Mouse (Mus musculus) forebrain, embryonic 11.5 days (tissue): Measurements from ENCODE around the gene Wdpcp. TPM values are rescaled to one million over a fixed set of nuclear protein-coding genes. Genes with fewer than 3 reads are reported as not detected.

ENCODE experiments used
- ATAC-seq: fragments of 200-750 bp; cut with Nextera tagmentation; replicated peaks from 2 replicates; pipeline ENCODE4 v1.8.0; 2017; ENCODE audit warnings: moderate TSS enrichment; ENCODE audit not compliant: low FRiP score
- DNase-seq: peaks from one replicate; pipeline ENCODE4 v3.0.0-alpha.2; 2017; ENCODE audit warnings: low spot score
- H3K27ac ChIP-seq: fragments of 300-500 bp; sonication (generic); 2 replicates; pipeline ENCODE4 v1.5.1; 2014; ENCODE audit warnings: low read depth, low read length
- H3K27me3 ChIP-seq: fragments of 300-500 bp; sonication (generic); 2 replicates; pipeline ENCODE4 v1.6.1; 2014; ENCODE audit warnings: mild to moderate bottlenecking, low read length, mixed read lengths; ENCODE audit not compliant: control insufficient read depth, insufficient read depth
- H3K36me3 ChIP-seq: fragments of 300-500 bp; sonication (generic); 2 replicates; pipeline ENCODE4 v1.6.1; 2014; ENCODE audit warnings: mild to moderate bottlenecking, low read length, moderate library complexity, mixed read lengths; ENCODE audit not compliant: control insufficient read depth, insufficient read depth
- H3K4me1 ChIP-seq: fragments of 300-500 bp; sonication (generic); replicated peaks from 2 replicates; pipeline ENCODE4 v1.6.1; 2014; ENCODE audit warnings: low read length, mixed read lengths; ENCODE audit not compliant: control insufficient read depth, insufficient read depth
- H3K4me2 ChIP-seq: fragments of 300-500 bp; sonication (generic); 2 replicates; pipeline ENCODE4 v1.6.1; 2014; ENCODE audit warnings: low read depth, mild to moderate bottlenecking, low read length, moderate library complexity, mixed read lengths; ENCODE audit not compliant: severe bottlenecking
- H3K4me3 ChIP-seq: fragments of 300-500 bp; sonication (generic); 2 replicates; pipeline ENCODE4 v1.5.1; 2014; ENCODE audit warnings: low read depth, low read length
- H3K9ac ChIP-seq: fragments of 300-500 bp; sonication (generic); 2 replicates; pipeline ENCODE4 v1.6.1; 2014; ENCODE audit warnings: low read length
- H3K9me3 ChIP-seq: fragments of 300-500 bp; sonication (generic); 2 replicates; pipeline ENCODE4 v1.6.1; 2016; ENCODE audit warnings: low read length, mixed read lengths; ENCODE audit not compliant: control insufficient read depth
- WGBS: fragments of 180-500 bp; shearing (Covaris S2); extraction: QIAGEN DNeasy Blood & Tissue Kit; methylation state at CpG from one replicate; pipeline ENCODE4 v1.1.7; 2014; 5-methylcytosine and 5-hydroxymethylcytosine counted together
- polyA plus RNA-seq: library from polyadenylated mRNA; unstranded; fragments of >200 nt; fragmentation: Nextera tagmentation; extraction: Ambion mirVana; gene quantifications from 2 replicates; pipeline ENCODE4 v1.2.1, GENCODE M21; 2014

Wdpcp gene
- polyA plus RNA-seq, 1 experiment from 2014 or later = 11.9 TPM

DNA sequence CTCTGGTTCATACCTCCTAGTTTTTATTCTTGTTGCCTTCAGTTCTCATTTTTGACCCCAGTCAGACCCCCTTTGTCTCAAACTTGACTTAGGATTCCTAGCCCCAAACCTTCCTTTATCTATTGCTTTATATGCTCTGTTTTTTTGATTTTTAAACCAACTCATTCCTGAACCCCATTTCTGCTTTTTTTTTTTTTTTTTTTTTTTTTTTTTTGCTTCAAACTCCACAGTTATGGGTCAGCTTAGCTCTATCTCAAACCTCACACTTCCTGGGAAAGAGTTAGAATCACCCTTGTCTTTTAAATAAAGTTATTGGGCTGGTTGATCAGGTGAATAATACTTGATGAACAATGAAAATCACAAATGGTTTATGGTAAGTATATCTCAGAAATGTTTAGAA, 24.5 kb upstream of the Wdpcp start:
- no peak for ATAC-seq
- no peak for DNase-seq
- no peaks in the 10 kb centered on the region for H3K36me3 ChIP-seq
- no peaks in the 10 kb centered on the region for H3K27me3 ChIP-seq
- no peak overlapping the region for H3K4me3 ChIP-seq
- no peaks in the 10 kb centered on the region for H3K9me3 ChIP-seq
- no peak overlapping the region for H3K27ac ChIP-seq
- no peak overlapping the region for H3K9ac ChIP-seq
- no peak overlapping the region for H3K4me2 ChIP-seq
- H3K4me1 ChIP-seq = no peaks in the 10 kb centered on the region

DNA sequence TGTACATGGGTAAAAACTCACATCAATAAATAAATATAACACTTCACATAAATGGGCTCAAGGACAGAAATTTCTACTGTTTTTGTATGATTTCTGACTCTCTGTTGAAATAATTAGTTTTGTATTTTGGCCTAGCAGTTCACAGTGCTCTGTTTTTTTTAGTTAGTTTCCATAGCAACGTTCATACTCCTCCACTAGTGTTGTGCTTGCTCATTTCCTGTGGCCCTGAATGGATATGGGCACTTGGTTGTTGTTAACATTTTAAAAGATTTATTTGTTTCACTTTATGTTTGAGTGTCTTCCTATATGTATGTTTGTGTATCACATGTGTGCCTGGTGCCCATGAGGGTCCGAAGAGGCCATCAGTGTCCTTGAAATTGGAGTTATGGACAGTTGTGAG, 23.0 kb upstream of the Wdpcp start:
- no peak overlapping the region for H3K9ac ChIP-seq
- H3K4me1 ChIP-seq = no peaks in the 10 kb centered on the region
- H3K9me3 ChIP-seq = no peaks in the 10 kb centered on the region
- 88% methylated on average over 2 of the region's 2 CpGs for WGBS
- ATAC-seq (no peak), DNase-seq (no peak)
- H3K27me3 ChIP-seq = no peaks in the 10 kb centered on the region
- no peak overlapping the region for H3K4me2 ChIP-seq
- no peak overlapping the region for H3K27ac ChIP-seq
- no peak overlapping the region for H3K4me3 ChIP-seq
- H3K36me3 ChIP-seq = no peaks in the 10 kb centered on the region

DNA sequence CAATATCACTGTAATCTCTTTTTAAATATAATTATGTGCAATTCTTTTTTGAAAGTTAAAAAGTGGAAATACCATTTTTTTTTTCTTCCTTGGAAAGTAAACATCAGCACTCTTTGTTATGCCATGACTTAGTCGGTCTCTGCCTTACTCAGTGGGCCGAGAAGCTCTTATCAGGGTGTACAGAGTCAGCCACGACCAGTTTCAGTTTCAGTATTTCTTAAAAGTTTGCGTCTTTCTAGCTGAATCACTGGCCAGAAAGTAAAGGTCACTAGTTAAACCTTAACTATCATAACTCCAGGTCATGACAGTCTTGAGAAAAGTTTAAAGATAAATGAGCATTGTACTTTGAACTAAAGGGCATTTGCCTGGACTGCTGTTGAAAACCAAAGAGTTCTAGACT, 22.3 kb upstream of the Wdpcp start:
- H3K4me2 ChIP-seq = no peak overlapping the region
- no peaks in the 10 kb centered on the region for H3K27me3 ChIP-seq
- no peak overlapping the region for H3K27ac ChIP-seq
- H3K9ac ChIP-seq = no peak overlapping the region
- H3K4me3 ChIP-seq = no peak overlapping the region
- H3K9me3 ChIP-seq = no peaks in the 10 kb centered on the region
- no peak for DNase-seq
- no peak for ATAC-seq
- WGBS = 91% methylated on average over 4 of the region's 4 CpGs
- no peaks in the 10 kb centered on the region for H3K4me1 ChIP-seq
- no peaks in the 10 kb centered on the region for H3K36me3 ChIP-seq

DNA sequence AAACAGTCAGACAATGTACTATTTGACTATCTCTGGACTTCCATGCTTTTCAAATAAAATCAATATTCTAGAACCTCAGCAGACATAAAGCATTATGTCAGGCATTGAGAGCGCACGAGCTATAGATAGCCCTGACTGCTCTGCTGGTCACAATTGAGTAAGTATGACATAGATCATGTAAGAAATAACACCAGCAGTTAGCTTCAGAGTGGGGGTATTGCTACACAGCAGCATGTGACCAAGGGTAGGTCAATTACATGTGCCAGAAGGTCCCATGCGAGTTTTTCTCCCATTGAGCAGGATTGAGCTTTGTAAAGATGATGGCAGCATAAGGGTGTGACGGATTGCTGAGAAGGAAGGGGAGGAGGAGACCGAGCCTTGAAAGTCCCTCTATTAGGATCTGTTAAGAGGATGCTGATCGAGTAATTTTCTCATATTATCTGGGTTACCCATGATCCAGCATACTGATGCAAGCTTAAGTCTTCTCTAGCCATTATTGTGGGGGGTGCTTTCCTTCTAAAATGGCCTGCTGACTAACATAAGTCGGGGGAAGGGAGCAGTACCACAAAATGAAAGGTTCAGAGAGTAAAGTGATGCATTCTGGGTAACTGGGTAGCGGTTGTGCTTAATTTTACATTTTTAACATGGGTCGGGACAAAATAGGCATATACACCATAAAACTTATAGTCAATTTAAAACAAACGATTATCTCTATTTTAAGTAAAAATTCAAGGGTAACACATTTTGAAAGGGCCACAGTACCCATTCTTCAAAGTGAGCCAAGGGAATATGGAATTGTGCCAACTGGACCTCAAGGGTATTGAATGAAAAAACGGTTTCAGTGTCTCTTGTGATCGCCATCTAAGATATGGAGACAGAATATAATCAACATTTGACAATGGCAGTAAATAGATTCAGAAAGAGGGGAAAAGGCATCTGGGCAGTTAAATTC, 21.5 kb upstream of the Wdpcp start:
- ATAC-seq = no peak
- H3K27me3 ChIP-seq = no peaks in the 10 kb centered on the region
- no peak overlapping the region for H3K27ac ChIP-seq
- WGBS = 90% methylated on average over 12 of the region's 12 CpGs
- H3K4me2 ChIP-seq = no peak overlapping the region
- H3K36me3 ChIP-seq = no peaks in the 10 kb centered on the region
- no peak overlapping the region for H3K4me3 ChIP-seq
- H3K9ac ChIP-seq = no peak overlapping the region
- H3K4me1 ChIP-seq = no peaks in the 10 kb centered on the region
- DNase-seq = no peak
- no peaks in the 10 kb centered on the region for H3K9me3 ChIP-seq

DNA sequence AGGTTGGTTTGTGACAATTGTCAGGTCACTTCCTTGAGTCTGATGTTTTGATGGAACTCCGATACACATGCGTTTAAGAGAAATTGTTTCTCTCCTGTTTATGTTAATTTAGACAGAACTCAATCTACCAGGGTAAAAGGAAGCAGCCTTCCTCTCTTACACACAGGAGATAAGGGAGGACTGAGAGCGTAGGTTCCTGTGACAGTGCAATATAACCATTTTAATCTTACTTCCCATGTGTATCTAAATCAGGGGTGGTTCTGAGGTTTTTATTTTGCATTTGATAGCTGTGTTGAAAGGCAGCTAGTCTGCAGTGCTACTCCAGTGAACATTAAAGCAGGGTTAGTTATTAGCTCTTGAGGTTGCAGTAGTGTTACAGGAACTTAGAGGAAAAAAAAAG, 20.0 kb upstream of the Wdpcp start:
- H3K27me3 ChIP-seq = no peaks in the 10 kb centered on the region
- no peak overlapping the region for H3K4me3 ChIP-seq
- no peaks in the 10 kb centered on the region for H3K9me3 ChIP-seq
- DNase-seq (no peak), ATAC-seq (no peak)
- H3K4me2 ChIP-seq = no peak overlapping the region
- WGBS = 87% methylated on average over 3 of the region's 3 CpGs
- H3K36me3 ChIP-seq = no peaks in the 10 kb centered on the region
- no peak overlapping the region for H3K9ac ChIP-seq
- no peaks in the 10 kb centered on the region for H3K4me1 ChIP-seq
- H3K27ac ChIP-seq = no peak overlapping the region

DNA sequence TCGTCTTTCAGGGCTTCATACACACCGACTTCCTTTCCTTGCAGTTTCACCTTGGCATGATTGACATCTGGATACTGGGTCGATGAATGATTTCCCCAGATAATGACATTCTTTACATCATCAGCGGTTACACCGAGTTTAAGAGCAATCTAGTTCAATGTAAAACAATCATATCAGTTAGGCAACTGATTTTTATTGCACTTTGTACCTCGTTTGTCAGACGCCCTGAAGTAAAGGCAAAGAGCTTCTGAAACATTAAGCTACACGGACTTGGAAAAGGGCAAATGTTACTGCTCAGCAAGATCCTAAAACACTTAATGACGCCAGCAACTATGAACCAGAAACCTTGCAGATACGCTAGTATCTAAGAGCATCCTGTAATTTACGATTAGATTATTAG, 12.3 kb upstream of the Wdpcp start:
- no peak for ATAC-seq
- no peaks in the 10 kb centered on the region for H3K9me3 ChIP-seq
- no peak for DNase-seq
- 93% methylated on average over 11 of the region's 11 CpGs for WGBS
- H3K27ac ChIP-seq = no peak overlapping the region
- no peak overlapping the region for H3K4me2 ChIP-seq
- H3K4me3 ChIP-seq = no peak overlapping the region
- no peaks in the 10 kb centered on the region for H3K27me3 ChIP-seq
- H3K36me3 ChIP-seq = peaks cover 2% of the 10 kb centered on the region; the same call in 1 of the 2 replicates
- H3K4me1 ChIP-seq = no peaks in the 10 kb centered on the region
- H3K9ac ChIP-seq = no peak overlapping the region

DNA sequence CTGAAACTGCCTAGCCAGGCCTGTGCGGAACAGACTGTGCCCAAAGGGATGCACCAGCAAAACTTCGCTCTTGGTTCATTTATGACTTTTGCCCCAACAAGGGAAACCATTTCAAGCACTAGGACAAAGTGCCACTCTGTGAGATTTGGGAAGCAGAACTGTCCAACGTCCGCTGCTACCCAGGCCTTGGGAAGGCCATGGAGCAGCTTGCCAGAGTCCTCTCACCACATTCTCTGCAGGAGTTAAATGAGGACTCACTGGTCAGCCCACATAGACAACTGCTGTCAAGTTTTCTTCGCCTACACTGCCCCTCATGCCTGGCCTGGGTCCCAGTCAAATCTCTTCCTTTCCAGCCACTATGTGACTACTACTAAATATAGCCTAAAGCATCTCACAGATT, 10.7 kb upstream of the Wdpcp start:
- H3K4me1 ChIP-seq = no peaks in the 10 kb centered on the region
- WGBS = 91% methylated on average over 5 of the region's 5 CpGs

DNA sequence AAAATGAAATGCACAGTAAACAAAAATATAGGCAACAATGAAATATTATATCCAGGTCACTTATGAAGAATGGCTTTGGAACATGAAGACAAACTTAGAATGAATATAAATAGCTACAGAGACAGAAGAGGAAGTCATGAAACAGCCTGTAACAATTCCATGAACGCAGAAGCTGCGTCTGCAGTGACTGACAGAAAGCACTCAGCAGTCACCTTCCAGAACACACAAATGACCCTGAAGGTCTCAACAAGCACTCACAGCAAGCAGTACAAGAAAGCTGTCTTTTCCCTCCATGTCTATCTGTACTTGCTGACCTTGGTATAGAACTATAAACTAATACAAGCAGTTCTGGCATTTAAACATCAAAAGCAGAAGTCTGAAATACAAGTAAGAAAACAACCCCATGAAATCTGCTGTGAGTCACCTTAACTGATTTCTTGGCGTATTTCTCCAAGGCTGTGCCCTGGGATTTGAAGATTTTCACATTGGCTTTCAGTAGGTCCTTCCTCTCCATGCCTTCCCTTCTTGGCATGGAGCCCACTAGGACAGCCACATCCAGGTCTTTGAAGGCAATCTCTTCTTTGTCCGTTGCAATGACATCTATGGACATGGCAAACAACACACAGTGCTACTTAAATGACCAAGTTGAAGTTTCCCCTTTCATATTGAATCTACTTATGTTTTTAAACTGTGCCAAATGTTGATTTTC, 8.3 kb upstream of the Wdpcp start:
- Histone ChIP-seq H3K4me2 (no peak overlapping the region), H3K4me3 (no peak overlapping the region)
- WGBS = 95% methylated on average over 4 of the region's 4 CpGs

More for the DNA sequence above, 10.7 kb upstream of the Wdpcp start:
- Histone ChIP-seq H3K9me3 (no peaks in the 10 kb centered on the region), H3K27ac (no peak overlapping the region), H3K9ac (no peak overlapping the region), H3K27me3 (no peaks in the 10 kb centered on the region), H3K4me2 (no peak overlapping the region), H3K36me3 (peaks cover 2% of the 10 kb centered on the region; the same call in 1 of the 2 replicates), H3K4me3 (no peak overlapping the region)
- ATAC-seq (no peak), DNase-seq (no peak)

More for the DNA sequence above, 8.3 kb upstream of the Wdpcp start:
- no peak overlapping the region for H3K9ac ChIP-seq
- H3K27ac ChIP-seq = no peak overlapping the region
- no peaks in the 10 kb centered on the region for H3K27me3 ChIP-seq
- ATAC-seq = no peak
- no peak for DNase-seq
- peaks cover 2% of the 10 kb centered on the region; the same call in 1 of the 2 replicates for H3K36me3 ChIP-seq
- H3K4me1 ChIP-seq = no peaks in the 10 kb centered on the region
- H3K9me3 ChIP-seq = no peaks in the 10 kb centered on the region
